Mouse (Mus musculus): ENCODE data around the gene Plau. TPM values are rescaled to one million over a fixed set of nuclear protein-coding genes. Genes with fewer than 3 reads are reported as not detected.

Plau gene
- polyA plus RNA-seq, 1 experiment from 2014 or later: 1.2 TPM

GRCm38 (mm10) chr14:20824517-20824916 lies 11.9 kb upstream of the Plau start:
- no peak overlapping the region for H3K27ac ChIP-seq (ENCODE audit: low read length)
- no peak overlapping the region for H3K4me2 ChIP-seq (ENCODE audit: low read depth, low read length)
- H3K4me3 ChIP-seq (ENCODE audit: low read length): no peak overlapping the region
- H3K27me3 ChIP-seq (ENCODE audit: control insufficient read depth, insufficient read depth, low read length): no peaks in the 10 kb centered on the region
- H3K9ac ChIP-seq (ENCODE audit: low read length): no peak overlapping the region
- no peak for ATAC-seq (replicated peaks; ENCODE audit: extremely low read depth, insufficient read depth, low FRiP score)
- H3K9me3 ChIP-seq (replicated peaks; ENCODE audit: control insufficient read depth, low read length): no peaks in the 10 kb centered on the region
- H3K36me3 ChIP-seq (ENCODE audit: control insufficient read depth, insufficient read depth): no peaks in the 10 kb centered on the region
- 85% methylated on average over 1 of the region's 1 CpGs for WGBS
- no peaks in the 10 kb centered on the region for H3K4me1 ChIP-seq (ENCODE audit: control insufficient read depth, insufficient read depth, low read length)

- H3K9me3 ChIP-seq (replicated peaks; ENCODE audit: control insufficient read depth, low read length): no peaks in the 10 kb centered on the region
- ATAC-seq (replicated peaks; ENCODE audit: extremely low read depth, insufficient read depth, low FRiP score): no peak
- H3K9ac ChIP-seq (ENCODE audit: low read length): no peak overlapping the region
- 87% methylated on average over 2 of the region's 2 CpGs for WGBS
- H3K4me2 ChIP-seq (ENCODE audit: low read depth, low read length): no peak overlapping the region
- H3K4me3 ChIP-seq (ENCODE audit: low read length): no peak overlapping the region
- no peaks in the 10 kb centered on the region for H3K4me1 ChIP-seq (ENCODE audit: control insufficient read depth, insufficient read depth, low read length)
- no peaks in the 10 kb centered on the region for H3K27me3 ChIP-seq (ENCODE audit: control insufficient read depth, insufficient read depth, low read length)
- no peak overlapping the region for H3K27ac ChIP-seq (ENCODE audit: low read length)
- no peaks in the 10 kb centered on the region for H3K36me3 ChIP-seq (ENCODE audit: control insufficient read depth, insufficient read depth)
Observed at GRCm38 (mm10) chr14:20825516-20825915, 10.9 kb upstream of the Plau start.

GRCm38 (mm10) chr14:20827061-20827460 lies 9.4 kb upstream of the Plau start:
- H3K4me2 ChIP-seq (ENCODE audit: low read depth, low read length): no peak overlapping the region
- H3K4me3 ChIP-seq (ENCODE audit: low read length): no peak overlapping the region
- H3K9me3 ChIP-seq (replicated peaks; ENCODE audit: control insufficient read depth, low read length): no peaks in the 10 kb centered on the region
- no peak overlapping the region for H3K9ac ChIP-seq (ENCODE audit: low read length)
- ATAC-seq (replicated peaks; ENCODE audit: extremely low read depth, insufficient read depth, low FRiP score): no peak
- H3K27ac ChIP-seq (ENCODE audit: low read length): no peak overlapping the region
- H3K36me3 ChIP-seq (ENCODE audit: control insufficient read depth, insufficient read depth): no peaks in the 10 kb centered on the region
- H3K27me3 ChIP-seq (ENCODE audit: control insufficient read depth, insufficient read depth, low read length): no peaks in the 10 kb centered on the region
- WGBS: 76% methylated on average over 8 of the region's 8 CpGs
- H3K4me1 ChIP-seq (ENCODE audit: control insufficient read depth, insufficient read depth, low read length): no peaks in the 10 kb centered on the region

GRCm38 (mm10) chr14:20827491-20827890 lies 9.0 kb upstream of the Plau start:
- no peaks in the 10 kb centered on the region for H3K4me1 ChIP-seq (ENCODE audit: control insufficient read depth, insufficient read depth, low read length)
- no peaks in the 10 kb centered on the region for H3K36me3 ChIP-seq (ENCODE audit: control insufficient read depth, insufficient read depth)
- ATAC-seq (replicated peaks; ENCODE audit: extremely low read depth, insufficient read depth, low FRiP score): no peak
- H3K4me3 ChIP-seq (ENCODE audit: low read length): no peak overlapping the region
- no peak overlapping the region for H3K27ac ChIP-seq (ENCODE audit: low read length)
- H3K4me2 ChIP-seq (ENCODE audit: low read depth, low read length): no peak overlapping the region
- H3K9me3 ChIP-seq (replicated peaks; ENCODE audit: control insufficient read depth, low read length): no peaks in the 10 kb centered on the region
- H3K27me3 ChIP-seq (ENCODE audit: control insufficient read depth, insufficient read depth, low read length): no peaks in the 10 kb centered on the region
- WGBS: 80% methylated on average over 5 of the region's 5 CpGs
- no peak overlapping the region for H3K9ac ChIP-seq (ENCODE audit: low read length)

- Histone ChIP-seq H3K9ac (ENCODE audit: low read length) (no peak overlapping the region), H3K4me2 (ENCODE audit: low read depth, low read length) (no peak overlapping the region), H3K36me3 (ENCODE audit: control insufficient read depth, insufficient read depth) (no peaks in the 10 kb centered on the region), H3K4me3 (ENCODE audit: low read length) (no peak overlapping the region), H3K4me1 (ENCODE audit: control insufficient read depth, insufficient read depth, low read length) (no peaks in the 10 kb centered on the region), H3K9me3 (replicated peaks; ENCODE audit: control insufficient read depth, low read length) (no peaks in the 10 kb centered on the region), H3K27ac (ENCODE audit: low read length) (no peak overlapping the region), H3K27me3 (ENCODE audit: control insufficient read depth, insufficient read depth, low read length) (no peaks in the 10 kb centered on the region)
- 83% methylated on average over 3 of the region's 3 CpGs for WGBS
- no peak for ATAC-seq (replicated peaks; ENCODE audit: extremely low read depth, insufficient read depth, low FRiP score)
Observed at GRCm38 (mm10) chr14:20828524-20828923, 7.9 kb upstream of the Plau start.

- no peak for ATAC-seq (replicated peaks; ENCODE audit: extremely low read depth, insufficient read depth, low FRiP score)
- H3K27ac ChIP-seq (ENCODE audit: low read length): peak overlapping the region; percentile 41; the same call in 1 of the 2 replicates
- H3K4me2 ChIP-seq (ENCODE audit: low read depth, low read length): no peak overlapping the region
- no peaks in the 10 kb centered on the region for H3K36me3 ChIP-seq (ENCODE audit: control insufficient read depth, insufficient read depth)
- no peak overlapping the region for H3K4me3 ChIP-seq (ENCODE audit: low read length)
- H3K9ac ChIP-seq (ENCODE audit: low read length): no peak overlapping the region
- no peaks in the 10 kb centered on the region for H3K4me1 ChIP-seq (ENCODE audit: control insufficient read depth, insufficient read depth, low read length)
- H3K9me3 ChIP-seq (replicated peaks; ENCODE audit: control insufficient read depth, low read length): no peaks in the 10 kb centered on the region
- no peaks in the 10 kb centered on the region for H3K27me3 ChIP-seq (ENCODE audit: control insufficient read depth, insufficient read depth, low read length)
- WGBS: 68% methylated on average over 12 of the region's 12 CpGs
Observed at GRCm38 (mm10) chr14:20829523-20830366, 6.7 kb upstream of the Plau start.

GRCm38 (mm10) chr14:20831141-20831910 lies 5.1 kb upstream of the Plau start:
- WGBS: 49% methylated on average over 9 of the region's 9 CpGs
- Histone ChIP-seq H3K4me1 (ENCODE audit: control insufficient read depth, insufficient read depth, low read length) (peaks cover 3% of the 10 kb centered on the region; the same call in 1 of the 2 replicates), H3K9me3 (replicated peaks; ENCODE audit: control insufficient read depth, low read length) (no peaks in the 10 kb centered on the region), H3K27ac (ENCODE audit: low read length) (no peak overlapping the region), H3K4me3 (ENCODE audit: low read length) (no peak overlapping the region), H3K36me3 (ENCODE audit: control insufficient read depth, insufficient read depth) (no peaks in the 10 kb centered on the region), H3K27me3 (ENCODE audit: control insufficient read depth, insufficient read depth, low read length) (no peaks in the 10 kb centered on the region), H3K4me2 (ENCODE audit: low read depth, low read length) (no peak overlapping the region), H3K9ac (ENCODE audit: low read length) (no peak overlapping the region)
- ATAC-seq (replicated peaks; ENCODE audit: extremely low read depth, insufficient read depth, low FRiP score): no peak

- Histone ChIP-seq H3K4me1 (ENCODE audit: control insufficient read depth, insufficient read depth, low read length) (peaks cover 3% of the 10 kb centered on the region; the same call in 1 of the 2 replicates), H3K9ac (ENCODE audit: low read length) (no peak overlapping the region), H3K27me3 (ENCODE audit: control insufficient read depth, insufficient read depth, low read length) (no peaks in the 10 kb centered on the region), H3K4me3 (ENCODE audit: low read length) (no peak overlapping the region), H3K4me2 (ENCODE audit: low read depth, low read length) (no peak overlapping the region), H3K9me3 (replicated peaks; ENCODE audit: control insufficient read depth, low read length) (no peaks in the 10 kb centered on the region), H3K27ac (ENCODE audit: low read length) (no peak overlapping the region), H3K36me3 (ENCODE audit: control insufficient read depth, insufficient read depth) (no peaks in the 10 kb centered on the region)
- no peak for ATAC-seq (replicated peaks; ENCODE audit: extremely low read depth, insufficient read depth, low FRiP score)
- 39% methylated on average over 1 of the region's 1 CpGs for WGBS
Observed at GRCm38 (mm10) chr14:20831915-20832314, 4.5 kb upstream of the Plau start.

- H3K4me2 ChIP-seq (ENCODE audit: low read depth, low read length): no peak overlapping the region
- peaks cover 3% of the 10 kb centered on the region; the same call in 1 of the 2 replicates for H3K4me1 ChIP-seq (ENCODE audit: control insufficient read depth, insufficient read depth, low read length)
- H3K9ac ChIP-seq (ENCODE audit: low read length): no peak overlapping the region
- no peak overlapping the region for H3K27ac ChIP-seq (ENCODE audit: low read length)
- no peak for ATAC-seq (replicated peaks; ENCODE audit: extremely low read depth, insufficient read depth, low FRiP score)
- 87% methylated on average over 4 of the region's 4 CpGs for WGBS
- no peaks in the 10 kb centered on the region for H3K27me3 ChIP-seq (ENCODE audit: control insufficient read depth, insufficient read depth, low read length)
- no peak overlapping the region for H3K4me3 ChIP-seq (ENCODE audit: low read length)
- no peaks in the 10 kb centered on the region for H3K36me3 ChIP-seq (ENCODE audit: control insufficient read depth, insufficient read depth)
- H3K9me3 ChIP-seq (replicated peaks; ENCODE audit: control insufficient read depth, low read length): no peaks in the 10 kb centered on the region
Observed at GRCm38 (mm10) chr14:20833525-20833924, 2.9 kb upstream of the Plau start.

Measured in heart, embryonic 16.5 days (tissue).